11 mouse cellular contexts compared by ENCODE assay signal in the genomic region with DNA sequence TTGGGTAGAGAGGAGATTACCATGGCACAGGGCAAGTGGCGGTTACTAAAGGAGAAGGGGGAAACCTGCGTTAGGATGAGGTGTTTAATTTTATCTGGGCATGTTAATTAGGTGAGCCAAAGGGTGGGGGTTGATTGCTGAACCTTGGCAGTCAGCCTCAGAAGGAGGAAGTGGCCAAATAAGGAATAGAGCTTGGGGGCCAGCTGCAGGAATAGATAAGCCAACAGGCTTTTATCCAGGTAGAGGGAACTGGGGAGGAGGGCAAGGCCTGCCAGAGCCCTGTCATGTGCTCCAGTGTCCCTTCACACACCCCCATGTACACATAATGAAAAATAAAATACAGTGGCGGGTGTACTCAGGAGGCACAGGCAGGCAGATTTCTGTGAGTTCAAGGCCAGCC. TPM values are rescaled to one million over a fixed set of nuclear protein-coding genes. Genes with fewer than 3 reads are reported as not detected.
DNase-seq lines count a peak whose midpoint lies in the region; ATAC-seq lines count a peak whose summit lies in the region.
"Had no signal": no experiment of that assay in that cellular context is flagged by ENCODE, and none has a peak within 500 bp of the region (broad histone marks: within the 10 kb centered on the region; RNA-seq: fewer than 3 reads in every experiment).

No protein-coding gene starts in this region.

- H3K27ac ChIP-seq in liver, embryonic 16.5 days (ENCODE audit: low read length), result no peak overlapping the region
- H3K27ac ChIP-seq: embryonic facial prominence, embryonic 13.5 days; hindbrain, embryonic 10.5 days had no signal

- no peak overlapping the region for H3K9ac ChIP-seq in liver, embryonic 16.5 days (ENCODE audit: low read depth, low read length)
- H3K9ac ChIP-seq: embryonic facial prominence, embryonic 13.5 days had no signal

- no peak overlapping the region for H3K4me2 ChIP-seq in liver, embryonic 16.5 days (ENCODE audit: low read depth, low read length)
- H3K4me2 ChIP-seq: embryonic facial prominence, embryonic 13.5 days had no signal

- H3K9me3 ChIP-seq in liver, embryonic 16.5 days (replicated peaks; ENCODE audit: control insufficient read depth, low read length), result no peaks in the 10 kb centered on the region

- ATAC-seq in liver, embryonic 16.5 days (ENCODE audit: low read depth), result peak; percentile 78

- no peak overlapping the region for H3K4me3 ChIP-seq in liver, embryonic 16.5 days (ENCODE audit: low read depth, low read length)
- H3K4me3 ChIP-seq: embryonic facial prominence, embryonic 13.5 days; hindbrain, embryonic 10.5 days had no signal

- 16% methylated on average over 3 of the region's 3 CpGs for WGBS in liver, embryonic 16.5 days (ENCODE audit: insufficient replicate concordance)

- H3K36me3 ChIP-seq in liver, embryonic 16.5 days (ENCODE audit: control insufficient read depth, insufficient read depth), result peaks cover 6% of the 10 kb centered on the region

- H3K27me3 ChIP-seq in liver, embryonic 16.5 days (ENCODE audit: control insufficient read depth, insufficient read depth, low read depth, low read length), result no peaks in the 10 kb centered on the region
- H3K27me3 ChIP-seq: embryonic facial prominence, embryonic 13.5 days had no signal

- DNase-seq in heart, adult 11 months, result peak; percentile 94
- DNase-seq in heart, postnatal 25 days (ENCODE audit: low spot score), result no peak
- DNase-seq in B cell, adult 2 months, result peak; percentile 43 to 44
- DNase-seq in heart, adult 9 months (ENCODE audit: low spot score in 2 of 2), result peak; percentile 26 to 50
- no peak for DNase-seq in layer of hippocampus, adult 11-12 months (ENCODE audit: low spot score)
- DNase-seq in urinary bladder, adult 18-20 months (ENCODE audit: low spot score in 2 of 2), result no peak
- DNase-seq in frontal cortex, postnatal 25 days (ENCODE audit: low spot score in 2 of 2), result no peak
- DNase-seq: adrenal gland, adult 8-10 months had no signal

- peaks cover 23% of the 10 kb centered on the region for H3K4me1 ChIP-seq in liver, embryonic 16.5 days (ENCODE audit: control insufficient read depth, low read depth, low read length)
- H3K4me1 ChIP-seq: hindbrain, embryonic 10.5 days had no signal

- intact Hi-C loops in heart, postnatal 25 days (cut with DNase I), result no loop called here

RNA-seq across cellular contexts. Expression of a gene that starts 13.2 kb away (rescaled TPM):
- 100 to 1,000 TPM; 264 to 282 TPM for total RNA-seq in heart, postnatal 25 days (2021)
- polyA plus RNA-seq in liver, embryonic 16.5 days (2015; fragmentation: Nextera tagmentation; extraction: Ambion mirVana), result 413 and 426 TPM in 2 replicates

RNA-seq across cellular contexts. Expression of a gene that starts 52.9 kb away (rescaled TPM):
- 10 to 100 TPM in 1 of 2 experiments, 1 to 10 TPM in 1; 10.0 to 12.7 TPM for total RNA-seq in heart, postnatal 25 days (2021)
- polyA plus RNA-seq in liver, embryonic 16.5 days (2015; fragmentation: Nextera tagmentation; extraction: Ambion mirVana), result 4.4 and 4.7 TPM in 2 replicates

Comparison
In these comparisons a context has a peak if more than half of its experiments do, and no peak if none do; other contexts are left out.
1. DNase-seq: peak in heart, adult 11 months (single experiment), B cell, adult 2 months (2 of 2) and heart, adult 9 months (2 of 2); none in heart, postnatal 25 days (single experiment), layer of hippocampus, adult 11-12 months (single experiment), urinary bladder, adult 18-20 months (0 of 2) and frontal cortex, postnatal 25 days (0 of 2).